Mouse (Mus musculus): ENCODE measurements at regions not wholly inside any gene's neighbourhood (a gene's known extent, or its start where the extent isn't known, plus 50 kb on each side); places are given as distances from the start of the nearest gene placed in this dataset.

DNA sequence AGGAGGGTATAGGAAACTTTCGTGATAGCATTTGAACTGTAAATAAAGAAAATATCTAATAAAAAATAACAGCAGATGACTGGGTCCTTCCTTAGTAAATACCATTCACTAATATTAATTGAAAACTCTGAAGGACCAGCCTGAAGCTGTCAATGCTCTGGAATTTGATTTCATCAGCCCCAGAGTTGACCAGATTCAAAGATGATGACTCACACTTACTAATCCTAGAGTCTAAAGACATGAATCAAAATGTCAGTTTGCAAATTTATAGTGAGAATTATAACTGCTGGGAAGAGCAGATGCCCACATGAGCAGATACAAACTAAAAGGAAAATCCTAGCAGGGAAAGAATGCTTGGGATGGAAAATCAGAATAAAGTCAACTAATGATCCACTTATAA, 77.8 kb upstream of the Tac1 start:
- no peak for DNase-seq

DNA sequence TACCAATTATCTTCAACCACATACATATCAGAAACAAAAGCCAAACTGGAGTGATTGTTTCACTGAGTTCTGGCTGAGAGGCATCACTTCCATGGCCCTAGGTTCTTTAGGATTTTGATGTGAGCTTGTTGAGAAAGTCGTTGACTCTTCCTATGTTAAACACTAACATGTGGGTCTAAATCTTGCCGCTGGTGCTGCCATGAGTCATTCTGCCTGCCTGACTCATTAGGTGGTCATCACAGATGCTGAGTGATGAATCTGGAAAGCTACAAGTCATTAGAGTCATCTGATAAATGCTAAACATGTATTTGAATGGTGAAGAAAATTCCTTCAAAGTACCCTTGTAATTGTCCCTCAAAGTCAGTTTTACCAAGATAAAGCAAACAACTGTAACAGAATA, 60.4 kb upstream of the Tac1 start:
- no peak for DNase-seq

DNA sequence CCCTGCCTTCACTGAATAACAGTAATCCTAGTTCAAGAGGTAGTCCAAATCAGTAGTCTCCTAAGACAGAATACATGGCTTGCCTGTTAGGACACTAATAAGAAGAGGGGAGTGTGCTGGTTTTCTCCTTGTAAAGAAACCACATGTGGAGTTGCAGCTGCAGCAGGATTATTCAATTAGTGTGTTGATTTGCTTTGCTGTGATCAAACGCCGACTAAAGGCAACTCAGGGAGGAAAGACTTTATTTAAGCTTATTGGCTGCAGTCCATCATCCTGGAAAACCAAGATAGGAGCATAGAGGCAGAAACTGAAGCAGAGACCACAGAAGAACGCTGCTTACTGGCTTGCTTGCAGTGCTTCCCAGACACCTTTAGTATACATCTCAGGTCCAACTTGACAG, 57.9 kb upstream of the Tac1 start:
- no peak for DNase-seq
